Mouse (Mus musculus) heart, adult 2 months (tissue): Measurements from ENCODE around the gene Med16.

ENCODE experiments used
- CTCF ChIP-seq: fragments of 200-600 bp; IDR thresholded peaks from 2 replicates; pipeline ENCODE4 v1.8.1; 2022; ENCODE audit warnings: antibody characterized with exemption, mild to moderate bottlenecking, moderate library complexity
- POLR2A ChIP-seq: fragments of 200-500 bp; IDR thresholded peaks from 2 replicates; pipeline ENCODE4 v1.6.1; 2011; ENCODE audit warnings: mild to moderate bottlenecking, low read depth, low read length, control low read depth; ENCODE audit not compliant: insufficient read depth

GRCm38 (mm10) chr10:79949873-79950272 is 41.1 kb upstream of the Med16 start:
- TF ChIP-seq CTCF, result no peak
- TF ChIP-seq POLR2A, result no peak
